Mouse (Mus musculus) mouse embryonic stem cell (cell line): ENCODE data around the gene Fam98c.

Experiments
- in situ Hi-C, 2 experiments: fragments of 300-500 bp; cut with MboI; formaldehyde crosslinking; loops; 1 replicate in 1 of 2; 3 replicates in 1 of 2; pipeline ENCODE4 v1.14.3; 2019 to 2020; ENCODE audit warnings: low sequenced_read_pairs in 2 of 2, low pct_unique_long_range_greater_than_20kb in 1 of 2, mixed read lengths in 1 of 2; ENCODE audit not compliant: unreplicated experiment in 1 of 2

The Fam98c gene

GRCm38 (mm10) chr7:29123531-29124358 lies 32.3 kb downstream of the Fam98c start:
- in situ Hi-C loops, result no loop called here

GRCm38 (mm10) chr7:29122821-29123220 lies 33.2 kb downstream of the Fam98c start:
- in situ Hi-C loops, result no loop called here

GRCm38 (mm10) chr7:29119526-29119925 lies 36.5 kb downstream of the Fam98c start:
- in situ Hi-C loops, result no loop called here

DNA sequence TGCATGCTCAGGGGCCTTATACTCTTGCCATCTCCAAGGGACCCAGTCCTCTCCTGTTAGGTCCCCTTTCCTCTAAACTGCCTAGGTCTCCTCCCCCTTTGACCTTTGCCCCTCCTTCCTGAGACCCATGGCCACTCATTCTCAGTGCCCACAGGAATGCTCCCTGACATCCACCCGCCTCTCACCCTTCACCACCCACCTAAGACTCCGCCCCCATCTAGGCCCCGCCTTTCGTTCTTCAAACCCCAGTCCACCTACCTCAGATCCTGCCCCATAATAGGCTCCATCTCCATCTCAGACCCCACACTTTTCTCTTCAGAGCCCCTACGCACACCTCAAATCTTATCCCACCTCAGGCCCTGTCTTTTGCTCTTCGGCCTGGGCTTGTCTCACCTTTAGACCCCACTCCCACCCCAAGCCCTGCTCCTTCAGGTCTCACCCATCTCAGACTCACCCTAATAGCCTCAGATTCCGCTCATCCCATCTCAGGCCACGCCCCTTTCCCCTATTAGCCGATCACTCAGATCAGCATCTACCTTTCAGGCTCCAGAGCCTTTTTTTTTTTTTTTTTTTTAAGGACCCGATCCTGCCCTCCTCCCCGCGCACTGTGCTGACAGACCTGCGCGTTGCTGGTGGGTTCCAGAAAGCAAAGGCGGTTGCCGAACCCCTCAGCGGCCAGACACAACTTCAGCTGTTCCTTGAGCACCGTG lies 37.7 kb downstream of the Fam98c start:
- in situ Hi-C loops, result no loop called here

- in situ Hi-C loops, result no loop called here
Measured at GRCm38 (mm10) chr7:29108992-29109955, 46.8 kb downstream of the Fam98c start.
